Mouse (Mus musculus) forebrain, postnatal 0 days (tissue): ENCODE measurements around the gene Sfmbt1. TPM values are rescaled to one million over a fixed set of nuclear protein-coding genes. Genes with fewer than 3 reads are reported as not detected.

ENCODE experiments used
- ATAC-seq: fragments of 200-750 bp; cut with Nextera tagmentation; 2 replicates; pipeline ENCODE4 v1.8.0; 2017; ENCODE audit warnings: mild to moderate bottlenecking, moderate library complexity
- DNase-seq: peaks from one replicate; pipeline ENCODE4 v3.0.0-alpha.2; 2015
- H3K27ac ChIP-seq: fragments of 300-500 bp; sonication (generic); 2 replicates; pipeline ENCODE4 v1.5.1; 2014; ENCODE audit warnings: low read depth, mild to moderate bottlenecking, antibody characterized with exemption, low read length, moderate library complexity, mixed read lengths
- H3K27me3 ChIP-seq: fragments of 300-500 bp; sonication (generic); 2 replicates; pipeline ENCODE4 v1.6.1; 2014; ENCODE audit warnings: mild to moderate bottlenecking, low read length, mixed read lengths; ENCODE audit not compliant: insufficient read depth
- H3K36me3 ChIP-seq: fragments of 300-500 bp; sonication (generic); 2 replicates; pipeline ENCODE4 v1.6.1; 2014; ENCODE audit warnings: mild to moderate bottlenecking, moderate library complexity; ENCODE audit not compliant: insufficient read depth
- H3K4me1 ChIP-seq: fragments of 300-500 bp; sonication (generic); 2 replicates; pipeline ENCODE4 v1.6.1; 2014; ENCODE audit warnings: antibody characterized with exemption; ENCODE audit not compliant: insufficient read depth
- H3K4me2 ChIP-seq: fragments of 300-500 bp; sonication (generic); 2 replicates; pipeline ENCODE4 v1.6.1; 2014; ENCODE audit warnings: low read depth, mild to moderate bottlenecking, moderate library complexity
- H3K4me3 ChIP-seq: fragments of 300-500 bp; sonication (generic); 2 replicates; pipeline ENCODE4 v1.5.1; 2014; ENCODE audit warnings: low read depth, low read length, mixed read lengths
- H3K9ac ChIP-seq: fragments of 300-500 bp; sonication (generic); 2 replicates; pipeline ENCODE4 v1.6.1; 2014; ENCODE audit warnings: mild to moderate bottlenecking
- H3K9me3 ChIP-seq: fragments of 300-500 bp; sonication (generic); 2 replicates; pipeline ENCODE4 v1.6.1; 2016; ENCODE audit warnings: low read length
- CTCF ChIP-seq: sonication (generic); IDR thresholded peaks from 2 replicates; pipeline ENCODE4 v1.5.1; 2016; ENCODE audit warnings: antibody characterized with exemption, control low read depth, low read depth
- WGBS: fragments of 180-500 bp; shearing (Covaris S2); extraction: QIAGEN DNeasy Blood & Tissue Kit; methylation state at CpG from one replicate; pipeline ENCODE4 v1.1.7; 2014; 5-methylcytosine and 5-hydroxymethylcytosine counted together
- polyA plus RNA-seq: library from polyadenylated mRNA; unstranded; fragments of >200 nt; fragmentation: Nextera tagmentation; extraction: Ambion mirVana; gene quantifications from 2 replicates; pipeline ENCODE4 v1.2.1, GENCODE M21; 2015
- total RNA-seq: library from RNA; depleted of rRNA; stranded (reverse); fragments of >200 nt; gene quantifications from 2 replicates; pipeline ENCODE4 v1.2.3, GENCODE M21; 2014

The Sfmbt1 gene
- total and polyA plus RNA-seq, 2 experiments from 2014 or later, result 13.3 to 15.5 TPM

GRCm38 (mm10) chr14:30682131-30682530, 32.5 kb upstream of the Sfmbt1 start:
- Histone ChIP-seq H3K27me3 (no peaks in the 10 kb centered on the region), H3K27ac (no peak overlapping the region), H3K4me2 (no peak overlapping the region), H3K4me3 (no peak overlapping the region), H3K9ac (no peak overlapping the region), H3K4me1 (no peaks in the 10 kb centered on the region), H3K36me3 (peaks cover 39% of the 10 kb centered on the region), H3K9me3 (no peaks in the 10 kb centered on the region)
- DNase-seq (no peak), ATAC-seq (no peak)
- no peak for TF ChIP-seq CTCF
- WGBS, result 91% methylated on average over 3 of the region's 3 CpGs

GRCm38 (mm10) chr14:30690685-30691084, 24.0 kb upstream of the Sfmbt1 start:
- no peak for TF ChIP-seq CTCF
- Histone ChIP-seq H3K4me1 (no peaks in the 10 kb centered on the region), H3K4me3 (no peak overlapping the region), H3K27ac (no peak overlapping the region), H3K4me2 (no peak overlapping the region), H3K36me3 (peaks cover 11% of the 10 kb centered on the region; the same call in 1 of the 2 replicates), H3K9me3 (no peaks in the 10 kb centered on the region), H3K9ac (no peak overlapping the region), H3K27me3 (no peaks in the 10 kb centered on the region)
- ATAC-seq, result no peak
- 97% methylated on average over 3 of the region's 3 CpGs for WGBS
- DNase-seq, result no peak

- Histone ChIP-seq H3K9me3 (no peaks in the 10 kb centered on the region), H3K36me3 (peaks cover 11% of the 10 kb centered on the region; the same call in 1 of the 2 replicates), H3K27ac (no peak overlapping the region), H3K9ac (no peak overlapping the region), H3K27me3 (no peaks in the 10 kb centered on the region), H3K4me2 (no peak overlapping the region), H3K4me3 (no peak overlapping the region), H3K4me1 (no peaks in the 10 kb centered on the region)
- no peak for ATAC-seq
- 89% methylated on average over 6 of the region's 6 CpGs for WGBS
- DNase-seq, result no peak
- TF ChIP-seq CTCF, result no peak
These were observed 22.2 kb upstream of the Sfmbt1 start for GRCm38 (mm10) chr14:30692439-30692838.

- Histone ChIP-seq H3K9me3 (no peaks in the 10 kb centered on the region), H3K36me3 (peaks cover 9% of the 10 kb centered on the region; the same call in 1 of the 2 replicates), H3K9ac (no peak overlapping the region), H3K4me3 (no peak overlapping the region), H3K4me2 (no peak overlapping the region), H3K27ac (no peak overlapping the region), H3K27me3 (no peaks in the 10 kb centered on the region), H3K4me1 (no peaks in the 10 kb centered on the region)
- DNase-seq (no peak), ATAC-seq (no peak)
- TF ChIP-seq CTCF, result no peak
- WGBS, result 90% methylated on average over 2 of the region's 2 CpGs
These were observed 19.9 kb upstream of the Sfmbt1 start for GRCm38 (mm10) chr14:30694786-30695185.

GRCm38 (mm10) chr14:30695609-30696008, 19.0 kb upstream of the Sfmbt1 start:
- H3K36me3 ChIP-seq, result 0 out of 2 replicates have a peak, but pooled peaks cover under 1% of the 10 kb centered on the region
- DNase-seq, result peak; percentile 68
- no peaks in the 10 kb centered on the region for H3K27me3 ChIP-seq
- no peak overlapping the region for H3K27ac ChIP-seq
- H3K4me1 ChIP-seq, result no peaks in the 10 kb centered on the region
- no peak overlapping the region for H3K4me2 ChIP-seq
- H3K9ac ChIP-seq, result no peak overlapping the region
- no peak overlapping the region for H3K4me3 ChIP-seq
- TF ChIP-seq CTCF, result peak; percentile 33; the same call in 1 of the 2 replicates
- peak; percentile 51; the same call in 1 of the 2 replicates for ATAC-seq
- WGBS, result 14% methylated on average over 4 of the region's 4 CpGs
- no peaks in the 10 kb centered on the region for H3K9me3 ChIP-seq

GRCm38 (mm10) chr14:30697407-30698052, 17.1 kb upstream of the Sfmbt1 start:
- Histone ChIP-seq H3K9ac (no peak overlapping the region), H3K27ac (peak overlapping the region; percentile 40; the same call in 1 of the 2 replicates), H3K36me3 (no peaks in the 10 kb centered on the region), H3K4me3 (no peak overlapping the region), H3K4me1 (no peaks in the 10 kb centered on the region), H3K4me2 (no peak overlapping the region), H3K27me3 (no peaks in the 10 kb centered on the region), H3K9me3 (no peaks in the 10 kb centered on the region)
- DNase-seq (peak; percentile 59), ATAC-seq (peak; percentile 82)
- TF ChIP-seq CTCF, result no peak
- 56% methylated on average over 15 of the region's 15 CpGs for WGBS

GRCm38 (mm10) chr14:30699656-30700055, 15.0 kb upstream of the Sfmbt1 start:
- no peaks in the 10 kb centered on the region for H3K4me1 ChIP-seq
- no peak; the same call in 1 of the 2 replicates for ATAC-seq
- DNase-seq, result peak; percentile 25
- 30% methylated on average over 8 of the region's 8 CpGs for WGBS
- no peak overlapping the region for H3K4me3 ChIP-seq
- no peaks in the 10 kb centered on the region for H3K27me3 ChIP-seq
- H3K27ac ChIP-seq, result no peak overlapping the region
- H3K9me3 ChIP-seq, result no peaks in the 10 kb centered on the region
- no peaks in the 10 kb centered on the region for H3K36me3 ChIP-seq
- H3K9ac ChIP-seq, result no peak overlapping the region
- peak; percentile 65 for TF ChIP-seq CTCF
- no peak overlapping the region for H3K4me2 ChIP-seq
